Mouse (Mus musculus) testis, postnatal 10 days (tissue): ENCODE measurements around the gene Gm49384.
A peak's percentile ranks its signal among the peaks of the same experiment; 100 is the strongest.

Source experiments
- DNase-seq: peaks from one replicate; pipeline ENCODE4 v3.0.0; 2021; ENCODE audit warnings: low spot score

The Gm49384 gene

DNA sequence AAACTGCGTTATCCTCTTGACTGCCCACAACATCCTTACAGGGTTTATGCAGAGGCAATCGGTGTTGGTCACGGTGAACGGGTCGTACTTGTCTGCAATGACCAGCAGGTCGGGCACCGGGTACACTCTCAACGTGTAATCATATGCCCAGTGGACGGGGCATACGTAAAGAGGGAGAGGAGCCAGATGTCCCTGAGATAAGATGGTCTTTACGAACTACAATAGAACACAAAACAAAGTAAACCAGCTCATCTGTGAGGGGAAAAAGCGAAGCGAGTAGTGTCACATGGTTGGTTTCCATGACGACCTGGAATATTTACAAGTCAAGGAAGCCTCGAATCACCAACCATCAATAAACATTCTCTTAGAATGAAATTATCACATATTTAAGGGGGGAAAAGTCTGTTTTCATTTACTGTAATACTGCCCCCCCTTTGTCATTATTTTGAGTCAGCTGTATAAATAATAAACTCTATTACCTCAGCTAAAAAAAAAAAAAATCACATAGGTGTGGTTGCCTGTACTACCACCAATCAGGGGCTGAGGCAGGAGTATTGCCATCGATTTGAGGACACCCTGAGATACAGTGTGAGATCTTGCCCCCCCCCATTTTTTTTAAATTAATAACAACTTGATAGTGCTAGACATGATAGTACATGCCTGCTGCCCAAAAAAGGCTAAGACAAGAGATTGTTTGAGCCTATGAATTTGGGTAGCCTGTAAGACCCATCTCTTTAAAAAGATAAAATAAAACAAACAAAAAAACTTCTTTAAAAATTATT, at the start of gene Gm49384:
Gm49384 (minus strand) TSS at position 216 of the 782 bp plus-strand sequence.
- peak; percentile 38 for DNase-seq

DNA sequence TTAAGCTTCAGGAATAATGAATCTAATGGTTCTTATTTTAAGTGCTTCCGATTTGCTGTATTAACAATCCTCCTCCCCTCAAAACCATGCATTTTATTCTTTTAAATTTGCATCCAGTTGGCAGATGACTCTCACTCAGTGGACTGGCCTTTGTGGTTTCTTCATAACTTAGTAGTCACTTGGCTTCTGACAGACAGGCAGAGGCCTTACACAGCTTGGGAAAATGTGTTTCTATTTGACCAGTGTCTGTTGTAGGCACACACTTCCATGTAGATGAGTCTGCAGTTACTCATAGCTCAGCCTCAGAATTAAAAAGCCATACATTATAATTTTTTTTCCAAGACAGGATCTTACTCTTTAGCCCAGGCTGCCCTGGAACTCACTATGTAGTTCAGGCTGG, 49.7 kb upstream of the Gm49384 start:
- DNase-seq = no peak

DNA sequence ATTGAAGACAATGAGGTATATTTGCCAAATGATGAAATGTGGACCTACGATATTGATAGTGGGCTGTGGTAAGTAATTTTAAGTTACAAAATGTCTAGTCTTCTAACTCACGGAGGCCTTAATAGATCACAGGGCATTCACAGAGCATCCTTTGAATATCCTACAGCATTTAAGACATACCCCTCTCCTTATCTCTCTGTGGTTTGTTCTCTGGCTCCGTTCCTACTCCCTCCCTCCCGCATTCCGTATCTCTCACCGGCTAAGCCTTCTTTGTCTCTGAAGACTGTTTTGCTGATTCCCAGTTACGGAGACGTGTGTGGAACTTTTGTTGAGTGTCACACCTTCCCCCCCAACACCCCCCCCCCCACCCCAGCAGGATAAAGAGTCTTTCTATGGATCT, 46.7 kb upstream of the Gm49384 start:
- no peak for DNase-seq

DNA sequence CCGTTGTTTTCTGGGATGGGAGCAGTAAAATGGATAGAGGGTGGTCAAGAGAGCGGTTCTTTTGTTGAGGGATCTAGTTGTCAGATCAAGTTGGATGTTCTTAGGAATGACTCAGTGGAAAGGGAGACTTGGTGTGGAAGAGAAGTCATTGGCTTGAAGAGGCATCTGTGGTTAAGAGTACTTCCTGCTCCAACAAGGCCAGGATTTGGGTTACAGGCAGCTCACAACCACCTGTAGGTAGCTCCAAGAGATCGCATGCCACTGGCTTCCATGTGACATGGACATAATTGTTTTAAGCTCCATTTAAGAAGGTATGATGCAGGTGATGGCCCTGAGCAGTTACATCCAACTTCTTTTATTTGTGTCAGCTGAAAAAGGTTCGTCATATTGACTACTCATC, 45.7 kb upstream of the Gm49384 start:
- DNase-seq = no peak

DNA sequence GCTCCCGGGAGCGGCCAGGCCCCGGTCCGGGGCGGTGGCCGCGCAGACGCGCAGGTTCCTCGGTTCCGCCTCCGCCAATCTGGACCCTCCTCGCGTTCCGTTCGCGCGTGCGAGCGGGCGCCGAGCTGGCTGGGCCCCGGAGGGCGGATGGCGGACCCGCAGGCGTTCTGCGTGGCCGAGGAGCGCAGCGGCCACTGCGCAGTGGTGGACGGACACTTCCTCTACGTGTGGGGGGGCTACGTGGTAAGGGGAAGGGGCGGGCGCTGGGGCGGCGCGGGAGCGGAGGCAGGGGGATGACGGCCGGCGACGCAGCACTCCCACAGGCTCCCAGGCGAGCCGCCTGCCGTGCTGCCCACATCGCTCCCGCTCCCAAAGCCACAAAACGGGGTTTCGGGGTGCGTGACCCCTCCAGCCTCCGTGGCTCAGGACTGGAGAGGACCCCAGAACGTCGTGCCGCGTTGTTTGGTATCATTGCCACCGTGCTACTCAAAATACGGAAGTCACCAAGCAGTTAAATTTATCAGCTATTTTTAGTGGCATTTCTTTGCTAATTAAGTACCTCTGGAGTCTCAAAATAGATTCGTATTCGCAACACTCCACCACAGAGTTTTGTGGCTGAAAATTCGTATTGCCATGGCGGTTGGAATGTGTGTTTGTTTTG, 37.8 kb upstream of the Gm49384 start:
- peak; percentile 77 for DNase-seq

DNA sequence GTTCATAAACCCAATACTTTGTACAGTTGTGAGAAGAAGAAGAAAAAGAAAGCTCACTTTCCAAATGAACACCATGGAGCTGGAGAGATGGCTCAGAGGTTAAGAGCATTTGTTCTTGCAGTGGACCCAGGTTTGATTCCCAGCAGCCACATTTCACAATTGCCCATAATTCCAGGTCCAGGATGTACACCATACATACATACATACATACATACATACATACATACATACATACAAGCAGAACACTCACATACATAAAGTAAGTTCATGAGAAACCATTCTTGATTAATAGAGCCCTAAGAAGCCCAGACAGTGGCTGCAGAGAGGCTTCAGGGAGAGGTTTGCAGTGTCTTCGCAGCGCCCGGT, 37.3 kb upstream of the Gm49384 start:
- DNase-seq = no peak

DNA sequence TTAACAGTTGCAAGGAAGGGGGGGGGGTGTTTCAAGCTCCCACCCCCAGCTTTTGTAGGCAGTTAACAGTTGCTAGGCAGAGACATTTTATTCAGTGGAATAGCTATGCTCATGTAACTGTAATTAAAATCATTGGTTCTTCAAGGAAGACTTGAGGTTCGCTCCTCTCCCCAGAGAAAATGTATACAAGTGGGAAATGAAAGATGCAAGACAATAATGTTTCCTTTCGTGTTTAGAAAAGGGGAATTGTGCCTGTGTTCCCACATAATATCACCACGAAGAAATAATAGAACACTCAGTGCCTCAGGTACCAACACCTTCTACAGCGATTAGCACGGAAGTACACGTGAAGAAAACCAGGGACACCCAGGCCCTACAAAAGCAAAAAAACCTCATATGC, 36.8 kb upstream of the Gm49384 start, which contains the start of gene Klhdc1:
Klhdc1 (plus strand) TSS at position 301 of the 400 bp plus-strand sequence.
- DNase-seq = no peak

DNA sequence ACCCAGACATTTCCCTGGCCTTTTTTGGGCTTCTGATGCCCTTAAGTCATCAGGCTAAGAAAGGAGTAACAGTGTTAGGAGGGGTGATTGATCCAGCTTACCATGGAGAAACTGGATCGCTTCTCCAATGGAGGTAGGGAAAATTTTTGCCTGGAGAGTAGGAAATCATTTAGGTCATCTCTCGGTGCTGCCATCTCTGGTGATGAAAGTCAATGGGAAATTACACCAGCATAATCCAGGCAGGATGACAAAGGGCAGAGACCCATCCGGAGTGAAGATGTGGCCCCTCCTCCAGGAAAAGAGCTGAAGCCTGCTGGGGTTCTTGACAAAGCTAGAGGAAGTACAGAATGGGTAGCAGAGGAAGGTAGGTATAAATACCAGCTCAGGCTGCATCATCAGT, 34.2 kb upstream of the Gm49384 start:
- no peak for DNase-seq

DNA sequence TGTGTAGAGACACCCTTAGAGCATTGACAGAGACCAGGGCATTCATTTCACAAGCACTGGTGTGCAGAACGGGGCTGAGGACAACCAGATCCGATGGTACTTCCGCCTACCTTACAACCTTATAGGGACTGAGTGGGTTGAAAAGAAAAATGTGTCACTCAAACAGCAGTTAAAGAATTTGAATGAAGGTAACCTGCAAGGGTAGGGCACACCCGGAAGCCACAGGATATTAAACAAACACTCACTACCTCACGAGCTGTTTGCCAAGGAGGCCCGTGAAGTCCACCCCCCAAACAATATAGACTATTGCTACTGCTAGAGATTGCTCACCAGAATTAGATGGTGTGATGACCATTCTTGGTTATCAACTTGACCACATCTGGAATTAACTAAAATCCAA, 31.7 kb upstream of the Gm49384 start:
- DNase-seq = no peak

DNA sequence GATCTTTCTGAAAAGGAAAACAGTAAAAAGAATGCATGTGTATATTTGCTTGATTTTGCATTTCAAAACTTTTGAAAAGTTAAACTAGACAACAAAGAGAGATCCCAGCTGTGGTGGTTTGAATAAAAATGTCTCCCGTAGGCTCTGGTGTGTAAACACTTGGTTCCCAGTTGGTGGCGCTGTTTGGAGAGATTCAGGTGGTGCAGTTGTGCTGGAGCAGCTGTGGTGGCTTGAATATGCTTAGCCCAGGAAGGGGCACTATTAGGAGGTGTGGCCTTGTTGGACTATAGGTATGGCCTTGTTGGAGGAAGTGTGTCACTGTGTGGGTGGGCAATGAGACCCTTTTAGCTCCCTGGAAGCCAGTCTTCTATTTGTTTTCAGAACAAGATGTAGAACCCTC, 25.2 kb upstream of the Gm49384 start:
- DNase-seq = peak; percentile 66

DNA sequence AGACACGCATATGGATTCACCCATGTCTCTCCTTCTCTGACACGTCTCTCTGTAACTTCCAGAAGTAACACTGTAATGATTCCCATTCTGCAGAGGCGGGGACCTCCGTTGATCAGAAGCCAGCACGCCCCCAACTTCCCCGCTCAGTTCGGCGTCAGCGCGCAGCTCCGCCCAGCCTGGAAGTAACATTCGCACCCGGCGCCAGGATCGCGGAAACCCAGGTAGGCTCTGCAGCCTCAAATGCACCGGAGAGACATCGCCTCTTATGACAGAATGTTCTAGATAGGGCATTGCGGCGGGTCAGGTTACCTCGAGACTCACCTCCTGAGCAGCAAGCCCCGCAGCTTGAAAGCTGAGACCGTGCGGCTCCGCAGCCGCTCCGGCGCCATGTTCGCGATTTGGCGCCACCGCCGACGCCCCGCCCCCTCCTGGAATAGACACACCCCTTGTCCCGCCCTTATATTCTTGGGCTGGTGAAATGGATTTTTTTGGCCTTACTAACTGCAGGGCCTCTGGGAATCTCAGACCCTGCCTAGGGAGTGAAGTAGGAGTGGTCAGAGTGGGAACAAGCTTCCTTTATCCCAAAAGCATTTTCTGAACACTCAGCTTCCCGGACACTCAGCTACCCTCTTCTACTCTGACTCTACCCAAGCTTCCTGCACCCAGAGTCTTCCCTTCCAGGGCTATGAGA, 23.9 kb upstream of the Gm49384 start, which contains the start of gene Pole2:
Pole2 (minus strand) TSS at position 420 of the 691 bp plus-strand sequence.
- DNase-seq = peak; percentile 97

DNA sequence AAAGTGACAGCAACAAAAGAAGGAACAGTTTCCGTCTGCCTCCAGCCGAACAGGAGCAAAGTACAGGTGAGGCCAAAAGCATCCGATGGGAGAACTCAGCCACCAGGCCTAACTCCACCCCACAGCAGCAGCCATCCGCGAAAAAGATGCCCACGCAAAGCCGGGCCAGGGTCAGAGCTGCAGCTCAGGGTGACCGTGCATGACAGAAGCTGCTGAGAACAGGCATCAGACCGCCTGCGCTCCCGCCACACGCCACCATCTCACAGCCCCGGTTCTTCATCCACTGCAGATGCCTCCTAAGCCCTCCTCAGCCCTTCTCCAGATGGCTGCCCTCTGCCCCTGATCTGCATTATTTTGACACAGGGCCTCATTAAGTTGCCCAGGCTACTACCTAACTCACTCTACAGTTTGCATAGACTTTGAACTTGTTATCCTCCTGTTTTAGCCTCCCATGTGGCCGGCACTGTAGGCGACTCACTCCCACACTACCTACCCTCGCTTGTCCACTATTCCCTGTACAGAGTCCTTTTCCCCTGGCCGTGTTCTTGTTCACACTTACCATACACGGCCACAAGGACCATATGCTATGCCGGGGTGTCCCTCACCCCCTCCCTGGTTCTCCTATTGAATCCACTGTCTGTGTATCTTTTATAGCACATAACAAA, 16.7 kb upstream of the Gm49384 start:
- DNase-seq = no peak

DNA sequence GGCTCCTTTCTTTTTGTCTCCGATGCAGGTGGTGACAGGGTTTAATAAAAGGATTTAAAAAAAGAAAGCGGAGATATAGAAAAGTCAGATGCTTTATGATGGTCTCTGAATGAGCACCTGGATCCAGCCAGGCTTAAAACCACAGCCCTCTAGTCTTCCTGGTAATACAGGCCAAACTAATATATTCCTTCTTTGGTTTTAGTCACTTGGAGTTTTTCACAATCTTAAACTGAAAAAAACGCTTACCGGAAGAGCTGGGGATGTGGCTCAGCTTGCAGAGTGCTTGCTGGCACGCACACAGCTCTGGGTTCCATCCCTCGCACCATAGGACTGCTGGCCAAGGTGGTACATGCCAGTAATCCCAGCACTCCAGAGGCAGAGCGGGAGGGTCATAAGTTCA, 12.5 kb upstream of the Gm49384 start:
- DNase-seq = no peak

DNA sequence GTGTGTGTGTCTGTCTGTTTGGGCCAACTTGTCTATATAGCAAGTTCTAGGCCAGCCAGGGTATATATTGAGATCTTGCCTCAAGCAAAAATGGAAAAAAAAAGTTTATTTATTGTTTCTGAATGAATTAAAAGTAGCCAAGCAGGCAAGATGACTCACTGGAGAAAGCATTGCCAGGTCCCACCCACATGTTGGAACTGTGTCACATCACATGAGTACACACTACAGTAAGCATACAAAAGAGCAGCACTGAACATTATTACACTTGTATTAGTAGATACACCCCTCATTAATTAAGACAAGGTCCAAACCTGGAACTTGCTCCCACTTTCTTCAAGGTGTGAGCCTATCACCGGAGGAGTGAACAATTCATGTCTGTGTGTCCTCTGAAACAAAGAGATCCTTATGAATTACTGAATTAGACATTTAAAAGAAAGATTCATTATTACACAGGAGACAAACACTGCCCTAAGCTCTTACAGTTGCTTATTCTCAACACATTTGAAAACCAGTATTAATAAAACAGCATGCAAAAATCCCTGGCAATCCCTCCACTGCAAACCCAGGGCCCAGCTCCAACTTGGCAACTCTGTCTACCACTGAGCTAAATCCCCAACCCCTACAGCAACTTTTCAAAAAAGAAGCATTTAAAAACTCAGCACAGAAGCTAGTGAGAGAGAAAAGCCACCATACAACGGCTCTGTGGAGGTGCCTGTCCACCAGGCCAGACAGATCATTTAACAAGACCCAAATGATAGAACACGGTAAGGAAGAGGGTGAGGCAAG, 11.1 kb upstream of the Gm49384 start:
- no peak for DNase-seq

DNA sequence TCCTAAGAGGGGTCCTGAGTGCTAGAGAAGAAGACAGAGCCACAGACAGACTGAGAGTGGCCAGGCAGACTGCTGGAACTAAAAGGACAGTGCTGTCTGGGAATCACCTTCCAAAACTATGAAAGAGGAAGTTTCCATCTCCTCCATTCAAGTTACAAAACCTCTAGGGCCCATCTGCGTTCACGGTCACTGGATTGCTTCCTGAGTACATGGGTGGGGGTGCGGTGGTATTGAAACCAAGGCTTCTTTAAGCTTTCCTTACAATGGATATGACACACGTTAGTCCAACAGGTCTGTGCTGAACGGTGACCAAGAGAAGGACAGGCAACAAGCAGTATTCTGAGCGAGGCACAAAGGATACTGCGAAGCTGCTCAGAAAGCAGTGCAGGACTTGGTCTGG, 10.3 kb upstream of the Gm49384 start:
- DNase-seq = no peak

DNA sequence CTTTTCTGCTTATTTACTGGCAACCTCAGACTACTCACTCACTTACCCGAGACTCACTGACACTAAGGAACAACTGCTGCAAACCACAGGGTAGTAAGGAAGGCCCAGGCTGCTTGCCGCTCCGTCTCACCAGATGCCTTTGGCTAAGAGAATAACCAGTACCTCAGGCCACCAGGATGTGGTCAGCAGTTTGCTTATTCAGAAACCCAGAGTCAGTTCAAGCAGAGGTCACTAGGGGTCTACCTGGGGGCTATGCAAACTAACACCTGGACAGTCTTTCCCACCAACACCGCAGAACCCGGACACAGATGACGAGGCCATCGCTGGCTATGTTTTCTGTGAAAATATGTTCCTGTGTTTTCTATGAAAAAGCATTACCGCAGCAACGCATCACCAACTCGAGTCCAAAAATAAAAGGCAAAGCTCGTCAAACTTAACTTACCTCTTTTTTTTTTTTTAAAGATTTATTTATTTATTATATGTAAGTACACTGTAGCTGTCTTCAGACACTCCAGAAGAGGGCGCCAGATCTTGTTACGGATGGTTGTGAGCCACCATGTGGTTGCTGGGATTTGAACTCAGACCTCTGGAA, 9.2 kb upstream of the Gm49384 start:
- DNase-seq = no peak

DNA sequence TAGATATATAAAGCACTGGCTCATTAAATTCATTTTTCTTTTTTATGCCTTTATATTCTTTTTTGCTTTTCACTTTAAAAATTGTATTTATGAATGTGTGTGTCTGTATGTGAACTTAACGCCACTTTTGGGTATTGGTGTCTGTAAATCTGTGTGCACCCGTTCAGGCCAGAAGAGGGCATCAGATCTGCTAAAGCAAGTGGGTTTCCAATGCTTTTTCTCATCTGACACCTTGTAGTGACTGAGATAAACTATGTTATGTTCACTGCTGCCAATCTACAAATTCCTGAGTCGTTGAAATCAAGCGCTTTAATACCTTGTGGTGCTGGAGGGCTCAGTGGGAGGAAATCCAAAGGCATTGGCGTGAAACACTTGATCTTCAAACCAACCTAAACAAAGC, 7.0 kb upstream of the Gm49384 start:
- no peak for DNase-seq

DNA sequence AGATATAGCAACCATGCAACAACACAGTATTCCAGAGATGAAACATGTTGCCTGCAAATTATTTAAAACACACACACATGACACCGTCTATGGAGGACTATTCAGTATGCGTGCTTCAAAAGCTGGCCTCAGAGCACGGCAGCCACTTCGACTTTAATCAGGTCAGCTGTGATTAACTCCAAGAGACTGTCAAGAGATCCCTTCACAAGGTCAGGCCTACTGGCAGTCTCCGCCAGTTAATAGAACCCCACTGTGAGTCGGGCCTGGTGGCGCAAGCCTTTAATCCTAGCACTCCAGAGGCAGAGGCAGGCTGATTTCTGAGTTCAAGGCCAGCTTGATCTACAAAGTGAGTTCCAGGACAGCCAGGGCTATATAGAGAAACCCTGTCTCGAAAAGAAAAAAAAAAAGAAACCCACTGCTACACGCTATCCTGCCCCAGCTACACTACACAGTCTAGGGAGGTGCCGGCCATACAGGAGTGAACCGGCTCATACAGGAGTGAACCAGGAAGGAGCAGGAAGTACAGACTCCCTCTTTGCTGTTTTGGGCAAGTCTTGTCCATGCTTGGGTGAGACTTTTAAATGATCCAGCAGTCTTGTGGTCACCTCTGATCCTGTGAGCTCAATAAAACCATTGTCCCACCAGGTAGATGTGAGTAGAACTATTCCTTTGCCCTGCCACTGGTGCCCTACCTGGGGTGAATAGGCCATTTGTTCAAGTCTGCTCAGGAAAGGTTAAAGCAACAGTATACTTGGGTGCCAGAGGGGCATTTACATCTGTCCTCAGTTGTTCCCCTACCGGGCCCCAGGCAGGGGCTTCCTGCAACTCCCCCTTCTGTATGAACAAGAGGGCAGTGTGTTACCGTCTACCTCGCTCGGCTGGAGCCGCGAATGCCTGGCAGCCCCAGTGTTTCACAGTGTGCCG, 6.3 kb upstream of the Gm49384 start:
- no peak for DNase-seq

DNA sequence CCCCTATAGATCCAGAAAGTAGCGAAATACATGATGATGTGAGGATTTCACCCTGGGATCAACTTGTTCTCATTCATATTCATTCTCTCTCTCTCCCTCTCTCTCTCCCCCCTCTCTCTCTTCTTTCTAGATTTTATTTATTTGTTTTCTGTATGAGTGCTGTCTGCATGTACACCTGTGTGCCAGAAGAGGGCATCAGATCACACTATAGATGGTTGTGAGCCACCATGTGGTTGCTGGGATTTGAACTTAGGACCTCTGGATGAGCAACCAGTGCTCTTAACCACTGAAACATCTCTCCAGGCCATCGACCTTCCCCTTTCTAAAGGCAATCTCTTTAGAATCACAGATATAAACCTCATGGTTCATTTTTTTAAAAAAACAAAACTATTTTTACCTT, 4.5 kb upstream of the Gm49384 start:
- DNase-seq = peak; percentile 3

DNA sequence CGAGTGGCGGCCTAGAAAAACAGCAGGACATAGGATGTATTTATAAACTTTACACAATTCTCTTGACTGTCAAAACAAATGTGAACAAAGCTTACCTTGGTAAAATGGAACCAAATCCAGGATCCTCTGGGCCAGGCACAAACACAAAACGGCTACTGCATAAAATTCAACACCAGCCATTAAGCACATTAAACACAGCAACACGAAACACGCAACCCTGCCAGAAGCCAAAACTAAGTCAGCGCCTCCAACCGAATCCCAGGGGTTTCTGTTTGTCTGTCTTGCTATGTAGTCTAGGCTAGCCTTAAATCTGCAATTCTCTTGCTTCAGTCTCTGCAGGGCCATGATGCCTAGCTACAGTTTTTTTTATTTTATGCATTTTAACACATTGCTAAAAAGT, 3.9 kb upstream of the Gm49384 start:
- DNase-seq = peak; percentile 6
